Mouse (Mus musculus) heart, embryonic 14.5 days (tissue): ENCODE results near the gene Nell2. TPM values are rescaled to one million over a fixed set of nuclear protein-coding genes. Genes with fewer than 3 reads are reported as not detected.

Experiments used
- ATAC-seq: fragments of 200-750 bp; cut with Nextera tagmentation; 2 replicates; pipeline ENCODE4 v1.8.0; 2017; ENCODE audit warnings: low read depth, moderate TSS enrichment; ENCODE audit not compliant: insufficient number of reproducible peaks, insufficient read depth, low FRiP score
- H3K27ac ChIP-seq, 2 experiments: fragments of 200-500 bp in 1 of 2; fragments of 300-500 bp in 1 of 2; sonication (generic) in 1 of 2; replicated peaks in 1 of 2; 2 replicates each; pipeline ENCODE4 v1.5.1; 2012 to 2014; ENCODE audit warnings: low read depth in 2 of 2, low read length in 2 of 2, control low read depth in 1 of 2, mild to moderate bottlenecking in 1 of 2, mixed read lengths in 1 of 2; ENCODE audit not compliant: control insufficient read depth in 1 of 2, insufficient read depth in 1 of 2
- H3K27me3 ChIP-seq: fragments of 300-500 bp; sonication (generic); 2 replicates; pipeline ENCODE4 v1.6.1; 2014; ENCODE audit warnings: mild to moderate bottlenecking, low read length, control low read depth; ENCODE audit not compliant: control insufficient read depth, insufficient read depth
- H3K36me3 ChIP-seq: fragments of 300-500 bp; sonication (generic); 2 replicates; pipeline ENCODE4 v1.6.1; 2014; ENCODE audit warnings: mild to moderate bottlenecking, control low read depth, low read length, mixed read lengths; ENCODE audit not compliant: control insufficient read depth, insufficient read depth
- H3K4me1 ChIP-seq, 2 experiments: fragments of 200-500 bp in 1 of 2; fragments of 300-500 bp in 1 of 2; sonication (generic) in 1 of 2; 2 replicates each; pipeline ENCODE4 v1.6.1; 2012 to 2014; ENCODE audit warnings: low read length in 2 of 2, control low read depth in 1 of 2, mixed read lengths in 1 of 2; ENCODE audit not compliant: control insufficient read depth in 2 of 2, insufficient read depth in 2 of 2
- H3K4me2 ChIP-seq: fragments of 300-500 bp; sonication (generic); 2 replicates; pipeline ENCODE4 v1.6.1; 2014; ENCODE audit warnings: mild to moderate bottlenecking, low read length
- H3K4me3 ChIP-seq, 2 experiments: fragments of 200-500 bp in 1 of 2; fragments of 300-500 bp in 1 of 2; sonication (generic) in 1 of 2; 2 replicates each; pipeline ENCODE4 v1.5.1; 2012 to 2014; ENCODE audit warnings: low read length in 2 of 2, mild to moderate bottlenecking in 2 of 2, control low read depth in 1 of 2, low read depth in 1 of 2, moderate library complexity in 1 of 2; ENCODE audit not compliant: control insufficient read depth in 1 of 2, insufficient read depth in 1 of 2
- H3K9ac ChIP-seq: fragments of 300-500 bp; sonication (generic); 2 replicates; pipeline ENCODE4 v1.6.1; 2014; ENCODE audit warnings: mild to moderate bottlenecking, low read length
- H3K9me3 ChIP-seq: fragments of 300-500 bp; sonication (generic); 2 replicates; pipeline ENCODE4 v1.6.1; 2016; ENCODE audit warnings: low read length, control low read depth; ENCODE audit not compliant: control insufficient read depth
- WGBS: fragments of 180-500 bp; shearing (Covaris S2); extraction: QIAGEN DNeasy Blood & Tissue Kit; methylation state at CpG from one replicate; pipeline ENCODE4 v1.1.7; 2014; 5-methylcytosine and 5-hydroxymethylcytosine counted together
- polyA plus RNA-seq: library from polyadenylated mRNA; unstranded; fragments of >200 nt; fragmentation: Nextera tagmentation; extraction: Ambion mirVana; gene quantifications from 2 replicates; pipeline ENCODE4 v1.2.1, GENCODE M21; 2014

The Nell2 gene
- polyA plus RNA-seq, 1 experiment from 2014 or later: 2.0 TPM

DNA sequence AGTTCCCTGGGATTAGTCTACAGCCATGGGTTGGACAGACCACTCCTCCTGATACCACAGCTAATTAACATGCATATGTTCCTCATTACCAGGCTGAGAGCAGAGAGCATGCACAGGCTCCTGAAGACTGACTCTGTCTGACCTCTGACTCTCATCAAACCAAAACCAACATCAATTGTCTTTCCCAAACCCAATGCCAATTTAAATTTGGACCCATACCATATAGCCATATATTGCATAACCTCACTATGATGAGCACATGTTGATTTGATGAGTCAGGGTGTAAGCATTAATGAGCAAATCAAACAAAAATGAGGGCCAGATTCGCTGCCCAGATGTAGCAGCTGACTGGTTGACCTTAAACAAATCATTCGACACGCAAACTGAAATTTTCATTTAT lies 51.9 kb downstream of the Nell2 start:
- Histone ChIP-seq H3K36me3 (no peaks in the 10 kb centered on the region), H3K4me1 (no peaks in the 10 kb centered on the region), H3K9me3 (no peaks in the 10 kb centered on the region), H3K27ac (no peak overlapping the region), H3K4me3 (no peak overlapping the region), H3K27me3 (no peaks in the 10 kb centered on the region), H3K9ac (no peak overlapping the region), H3K4me2 (no peak overlapping the region)
- WGBS: 89% methylated on average over 3 of the region's 3 CpGs
- ATAC-seq: no peak

GRCm38 (mm10) chr15:95473976-95474375 lies 54.4 kb downstream of the Nell2 start:
- no peak overlapping the region for H3K9ac ChIP-seq
- no peak for ATAC-seq
- H3K9me3 ChIP-seq: no peaks in the 10 kb centered on the region
- H3K4me1 ChIP-seq: no peaks in the 10 kb centered on the region
- no peak overlapping the region for H3K4me3 ChIP-seq
- no peaks in the 10 kb centered on the region for H3K36me3 ChIP-seq
- 75% methylated on average over 6 of the region's 6 CpGs for WGBS
- no peaks in the 10 kb centered on the region for H3K27me3 ChIP-seq
- no peak overlapping the region for H3K4me2 ChIP-seq
- no peak overlapping the region for H3K27ac ChIP-seq

DNA sequence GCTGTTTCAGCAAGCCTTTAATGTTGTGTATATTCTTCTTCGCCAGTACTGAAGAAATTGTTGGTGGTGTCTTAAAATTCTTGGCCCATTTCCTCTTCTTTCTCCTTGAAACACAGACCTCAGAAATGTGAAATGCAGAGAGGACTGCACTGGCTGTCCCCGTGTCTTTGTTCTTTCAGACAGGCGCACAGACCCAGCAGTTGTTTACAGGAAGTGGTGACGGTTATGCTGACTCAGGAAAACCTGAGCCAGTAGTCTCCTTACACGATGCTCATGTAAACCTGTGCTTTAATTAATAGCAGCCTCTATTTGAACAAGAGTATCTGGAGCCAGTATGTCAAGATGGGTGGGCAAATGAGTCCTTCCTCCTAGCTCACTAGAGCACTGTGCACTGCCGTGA lies 61.2 kb downstream of the Nell2 start:
- WGBS: 58% methylated on average over 6 of the region's 6 CpGs
- no peak overlapping the region for H3K27ac ChIP-seq

GRCm38 (mm10) chr15:95460041-95460566 lies 68.3 kb downstream of the Nell2 start:
- H3K4me2 ChIP-seq: no peak overlapping the region
- H3K9ac ChIP-seq: no peak overlapping the region
- no peaks in the 10 kb centered on the region for H3K4me1 ChIP-seq
- ATAC-seq: no peak
- no peak overlapping the region for H3K4me3 ChIP-seq
- H3K27me3 ChIP-seq: no peaks in the 10 kb centered on the region
- H3K27ac ChIP-seq: no peak overlapping the region
- WGBS: 68% methylated on average over 4 of the region's 4 CpGs
- no peaks in the 10 kb centered on the region for H3K36me3 ChIP-seq
- H3K9me3 ChIP-seq: no peaks in the 10 kb centered on the region

More for the DNA sequence above, 61.2 kb downstream of the Nell2 start:
- Histone ChIP-seq H3K4me3 (no peak overlapping the region), H3K4me2 (no peak overlapping the region), H3K27me3 (no peaks in the 10 kb centered on the region), H3K9me3 (no peaks in the 10 kb centered on the region), H3K9ac (no peak overlapping the region), H3K36me3 (no peaks in the 10 kb centered on the region), H3K4me1 (no peaks in the 10 kb centered on the region)
- ATAC-seq: no peak

- no peak overlapping the region for H3K4me3 ChIP-seq
- no peaks in the 10 kb centered on the region for H3K36me3 ChIP-seq
- no peaks in the 10 kb centered on the region for H3K4me1 ChIP-seq
- H3K27me3 ChIP-seq: no peaks in the 10 kb centered on the region
- ATAC-seq: no peak
- H3K9ac ChIP-seq: no peak overlapping the region
- no peak overlapping the region for H3K4me2 ChIP-seq
- H3K9me3 ChIP-seq: no peaks in the 10 kb centered on the region
- 76% methylated on average over 11 of the region's 11 CpGs for WGBS
- no peak overlapping the region for H3K27ac ChIP-seq
These were observed 83.8 kb downstream of the Nell2 start for GRCm38 (mm10) chr15:95444586-95444985.

DNA sequence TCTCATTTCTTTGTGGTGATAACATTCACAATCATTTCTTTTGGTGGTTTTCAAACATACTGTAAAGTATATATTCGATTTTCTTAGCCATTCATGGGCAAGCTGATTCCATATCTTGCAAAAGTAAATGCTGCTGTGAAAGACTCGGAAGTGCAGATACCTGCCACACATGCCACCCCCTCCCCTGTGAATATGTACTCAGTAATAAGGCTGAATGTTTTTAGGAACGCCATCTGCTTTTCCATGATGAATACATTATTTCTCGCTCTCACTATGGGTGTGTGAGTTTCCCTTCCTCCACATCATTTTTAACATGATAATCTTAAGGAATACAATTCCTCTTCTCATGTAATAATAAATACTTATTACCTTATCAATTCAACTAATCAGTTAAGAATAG lies 90.6 kb downstream of the Nell2 start:
- whole genome bisulfite sequencing: 84% methylated on average over 4 of the region's 4 CpGs
- Histone ChIP-seq H3K4me2 (no peak overlapping the region), H3K27me3 (no peaks in the 10 kb centered on the region), H3K27ac (no peak overlapping the region), H3K36me3 (no peaks in the 10 kb centered on the region), H3K4me1 (no peaks in the 10 kb centered on the region), H3K4me3 (no peak overlapping the region), H3K9ac (no peak overlapping the region), H3K9me3 (no peaks in the 10 kb centered on the region)
- ATAC-seq: no peak

DNA sequence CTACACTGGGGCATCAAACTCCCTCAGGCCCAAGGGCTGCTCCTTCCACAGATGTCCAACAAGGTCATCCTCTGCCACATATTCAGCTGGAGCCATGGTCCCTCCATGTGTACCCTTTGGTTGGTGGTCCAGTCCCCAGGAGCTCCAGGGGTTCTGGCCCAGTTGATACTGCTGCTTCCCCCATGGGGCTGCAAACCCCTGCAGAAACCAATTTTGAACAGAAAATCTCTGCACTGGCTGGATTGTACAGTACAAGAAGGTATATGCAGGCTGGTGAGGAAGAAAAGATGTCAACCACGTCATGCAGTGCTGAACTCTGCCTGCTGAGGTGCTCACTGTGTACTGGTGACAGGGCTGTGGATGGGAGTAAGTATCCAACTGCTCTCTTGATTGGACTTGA lies 92.1 kb downstream of the Nell2 start:
- ATAC-seq: no peak
- Histone ChIP-seq H3K27ac (no peak overlapping the region), H3K36me3 (no peaks in the 10 kb centered on the region), H3K4me2 (no peak overlapping the region), H3K4me1 (no peaks in the 10 kb centered on the region), H3K4me3 (no peak overlapping the region), H3K9ac (no peak overlapping the region), H3K27me3 (no peaks in the 10 kb centered on the region), H3K9me3 (no peaks in the 10 kb centered on the region)
- 80% methylated on average over 1 of the region's 1 CpGs for WGBS

- no peak overlapping the region for H3K4me2 ChIP-seq
- H3K9me3 ChIP-seq: no peaks in the 10 kb centered on the region
- no peaks in the 10 kb centered on the region for H3K4me1 ChIP-seq
- H3K36me3 ChIP-seq: no peaks in the 10 kb centered on the region
- no peak for ATAC-seq
- no peak overlapping the region for H3K4me3 ChIP-seq
- H3K9ac ChIP-seq: no peak overlapping the region
- H3K27me3 ChIP-seq: no peaks in the 10 kb centered on the region
- 80% methylated on average over 13 of the region's 13 CpGs for WGBS
- H3K27ac ChIP-seq: no peak overlapping the region
These were observed 97.1 kb downstream of the Nell2 start for GRCm38 (mm10) chr15:95431156-95431799.
